Mouse (Mus musculus): ENCODE results near the gene Shkbp1. TPM values are rescaled to one million over a fixed set of nuclear protein-coding genes. Genes with fewer than 3 reads are reported as not detected.

The Shkbp1 gene
- polyA plus RNA-seq, 1 experiment from 2014 or later = 29.6 TPM

- Histone ChIP-seq H3K27me3 (ENCODE audit: control insufficient read depth, insufficient read depth, low read length) (peaks cover 14% of the 10 kb centered on the region), H3K9me3 (ENCODE audit: control insufficient read depth, low read length) (no peaks in the 10 kb centered on the region), H3K4me1 (ENCODE audit: control insufficient read depth, insufficient read depth, low read length) (peaks cover 16% of the 10 kb centered on the region; the same call in 1 of the 2 replicates), H3K36me3 (ENCODE audit: control insufficient read depth, insufficient read depth, low read length) (peaks cover 10% of the 10 kb centered on the region), H3K9ac (replicated peaks; ENCODE audit: low read depth, low read length) (peak overlapping the region; percentile 37; the same call in 1 of the 2 replicates), H3K4me3 (ENCODE audit: low read depth, low read length) (0 out of 2 replicates have a peak overlapping the region, but pooled peaks have one; percentile 13), H3K27ac (ENCODE audit: low read depth, low read length) (no peak overlapping the region), H3K4me2 (ENCODE audit: low read depth, low read length) (peak overlapping the region; percentile 47)
- no peak for ATAC-seq (ENCODE audit: low read depth)
- WGBS = 24% methylated on average over 7 of the region's 7 CpGs
Observed at GRCm38 (mm10) chr7:27339519-27339918, 16.3 kb downstream of the Shkbp1 start.

- no peak for ATAC-seq (ENCODE audit: low read depth)
- Histone ChIP-seq H3K36me3 (ENCODE audit: control insufficient read depth, insufficient read depth, low read length) (peaks cover 7% of the 10 kb centered on the region), H3K27ac (ENCODE audit: low read depth, low read length) (no peak overlapping the region), H3K4me3 (ENCODE audit: low read depth, low read length) (0 out of 2 replicates have a peak overlapping the region, but pooled peaks have one; percentile 13), H3K4me1 (ENCODE audit: control insufficient read depth, insufficient read depth, low read length) (peaks cover 16% of the 10 kb centered on the region; the same call in 1 of the 2 replicates), H3K4me2 (ENCODE audit: low read depth, low read length) (peak overlapping the region; percentile 47), H3K9me3 (ENCODE audit: control insufficient read depth, low read length) (no peaks in the 10 kb centered on the region), H3K9ac (replicated peaks; ENCODE audit: low read depth, low read length) (peak overlapping the region; percentile 37; the same call in 1 of the 2 replicates), H3K27me3 (ENCODE audit: control insufficient read depth, insufficient read depth, low read length) (peaks cover 18% of the 10 kb centered on the region)
- WGBS = 50% methylated on average over 4 of the region's 4 CpGs
Observed at GRCm38 (mm10) chr7:27339114-27339513, 16.7 kb downstream of the Shkbp1 start.

- ATAC-seq (ENCODE audit: low read depth) = no peak
- Histone ChIP-seq H3K9ac (replicated peaks; ENCODE audit: low read depth, low read length) (no peak within 1 kb of the TSS; the same call in 1 of the 2 replicates), H3K9me3 (ENCODE audit: control insufficient read depth, low read length) (no peaks in the 10 kb centered on the region), H3K4me3 (ENCODE audit: low read depth, low read length) (peak within 1 kb of the TSS; percentile 19), H3K27ac (ENCODE audit: low read depth, low read length) (no peak within 1 kb of the TSS), H3K4me1 (ENCODE audit: control insufficient read depth, insufficient read depth, low read length) (peaks cover 25% of the 10 kb centered on the region; the same call in 1 of the 2 replicates), H3K4me2 (ENCODE audit: low read depth, low read length) (peak within 1 kb of the TSS; percentile 43), H3K36me3 (ENCODE audit: control insufficient read depth, insufficient read depth, low read length) (peaks cover under 1% of the 10 kb centered on the region; the same call in 1 of the 2 replicates), H3K27me3 (ENCODE audit: control insufficient read depth, insufficient read depth, low read length) (peaks cover 36% of the 10 kb centered on the region)
- WGBS = 2% methylated on average over 36 of the region's 36 CpGs
Observed at GRCm38 (mm10) chr7:27337175-27337853, 18.5 kb downstream of the Shkbp1 start, which contains the start of gene Ltbp4. Gene Ltbp4 (minus strand): TSS chr7:27337692.

- ATAC-seq (ENCODE audit: low read depth) = peak; percentile 86
- Histone ChIP-seq H3K27me3 (ENCODE audit: control insufficient read depth, insufficient read depth, low read length) (peaks cover 45% of the 10 kb centered on the region), H3K4me1 (ENCODE audit: control insufficient read depth, insufficient read depth, low read length) (peaks cover 25% of the 10 kb centered on the region; the same call in 1 of the 2 replicates)
Observed at GRCm38 (mm10) chr7:27335928-27336823, 19.6 kb downstream of the Shkbp1 start.

GRCm38 (mm10) chr7:27335011-27335720 is 20.7 kb downstream of the Shkbp1 start:
- H3K4me1 ChIP-seq (ENCODE audit: control insufficient read depth, insufficient read depth, low read length) = peaks cover 29% of the 10 kb centered on the region; the same call in 1 of the 2 replicates
- no peak for ATAC-seq (ENCODE audit: low read depth)
- H3K27ac ChIP-seq (ENCODE audit: low read depth, low read length) = no peak overlapping the region
- WGBS = 57% methylated on average over 15 of the region's 15 CpGs
- H3K27me3 ChIP-seq (ENCODE audit: control insufficient read depth, insufficient read depth, low read length) = peaks cover 55% of the 10 kb centered on the region
- H3K36me3 ChIP-seq (ENCODE audit: control insufficient read depth, insufficient read depth, low read length) = no peaks in the 10 kb centered on the region
- no peak overlapping the region for H3K4me2 ChIP-seq (ENCODE audit: low read depth, low read length)
- no peak overlapping the region for H3K4me3 ChIP-seq (ENCODE audit: low read depth, low read length)
- H3K9ac ChIP-seq (replicated peaks; ENCODE audit: low read depth, low read length) = no peak overlapping the region
- no peaks in the 10 kb centered on the region for H3K9me3 ChIP-seq (ENCODE audit: control insufficient read depth, low read length)

More at GRCm38 (mm10) chr7:27335928-27336823, 19.6 kb downstream of the Shkbp1 start:
- Histone ChIP-seq H3K27ac (ENCODE audit: low read depth, low read length) (no peak overlapping the region), H3K9ac (replicated peaks; ENCODE audit: low read depth, low read length) (no peak overlapping the region), H3K4me2 (ENCODE audit: low read depth, low read length) (peak overlapping the region; percentile 43), H3K9me3 (ENCODE audit: control insufficient read depth, low read length) (no peaks in the 10 kb centered on the region), H3K36me3 (ENCODE audit: control insufficient read depth, insufficient read depth, low read length) (no peaks in the 10 kb centered on the region), H3K4me3 (ENCODE audit: low read depth, low read length) (peak overlapping the region; percentile 19)
- WGBS = under 1% methylated on average over 46 of the region's 47 CpGs

GRCm38 (mm10) chr7:27334405-27334911 is 21.4 kb downstream of the Shkbp1 start:
- Histone ChIP-seq H3K4me1 (ENCODE audit: control insufficient read depth, insufficient read depth, low read length) (peaks cover 26% of the 10 kb centered on the region; the same call in 1 of the 2 replicates), H3K4me2 (ENCODE audit: low read depth, low read length) (peak overlapping the region; percentile 81; the same call in 1 of the 2 replicates), H3K36me3 (ENCODE audit: control insufficient read depth, insufficient read depth, low read length) (no peaks in the 10 kb centered on the region), H3K4me3 (ENCODE audit: low read depth, low read length) (0 out of 2 replicates have a peak overlapping the region, but pooled peaks have one; percentile 1), H3K27me3 (ENCODE audit: control insufficient read depth, insufficient read depth, low read length) (peaks cover 63% of the 10 kb centered on the region), H3K9me3 (ENCODE audit: control insufficient read depth, low read length) (no peaks in the 10 kb centered on the region), H3K27ac (ENCODE audit: low read depth, low read length) (no peak overlapping the region), H3K9ac (replicated peaks; ENCODE audit: low read depth, low read length) (no peak overlapping the region)
- ATAC-seq (ENCODE audit: low read depth) = no peak
- WGBS = 4% methylated on average over 31 of the region's 32 CpGs

GRCm38 (mm10) chr7:27333316-27333941 is 22.4 kb downstream of the Shkbp1 start:
- H3K9ac ChIP-seq (replicated peaks; ENCODE audit: low read depth, low read length) = peak overlapping the region; percentile 57
- no peaks in the 10 kb centered on the region for H3K36me3 ChIP-seq (ENCODE audit: control insufficient read depth, insufficient read depth, low read length)
- no peak for ATAC-seq (ENCODE audit: low read depth)
- H3K9me3 ChIP-seq (ENCODE audit: control insufficient read depth, low read length) = no peaks in the 10 kb centered on the region
- H3K27ac ChIP-seq (ENCODE audit: low read depth, low read length) = no peak overlapping the region
- peak overlapping the region; percentile 81 for H3K4me2 ChIP-seq (ENCODE audit: low read depth, low read length)
- WGBS = under 1% methylated on average over 25 of the region's 77 CpGs
- peaks cover 70% of the 10 kb centered on the region for H3K27me3 ChIP-seq (ENCODE audit: control insufficient read depth, insufficient read depth, low read length)
- peaks cover 24% of the 10 kb centered on the region; the same call in 1 of the 2 replicates for H3K4me1 ChIP-seq (ENCODE audit: control insufficient read depth, insufficient read depth, low read length)
- peak overlapping the region; percentile 38 for H3K4me3 ChIP-seq (ENCODE audit: low read depth, low read length)
